Mouse (Mus musculus): ENCODE data around the gene Plekhm3.

DNA sequence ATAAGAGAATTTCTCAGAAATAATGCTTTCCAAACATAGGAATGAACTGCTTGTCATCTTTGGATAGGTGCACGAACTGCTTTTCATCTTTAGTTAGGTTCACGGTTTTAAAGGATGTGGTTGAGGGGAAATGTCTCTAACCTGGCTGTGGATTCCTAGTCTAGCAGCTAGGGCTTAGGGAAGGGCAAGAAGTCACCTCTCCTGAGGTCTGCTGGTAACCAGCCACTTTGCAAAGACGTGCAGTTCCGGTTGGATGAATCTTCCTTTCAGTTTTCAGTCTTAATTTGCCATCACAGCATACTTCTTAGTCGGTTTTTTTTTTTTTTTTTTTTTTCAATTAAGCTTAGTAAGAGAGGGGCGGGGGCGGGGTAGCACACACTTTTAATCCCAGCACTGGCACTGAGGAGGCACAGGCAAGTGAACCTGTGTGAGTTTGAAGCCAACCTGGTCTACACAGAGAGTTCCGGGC, 431 bp upstream of the Plekhm3 start:
- TF ChIP-seq POLR2A (IDR thresholded peaks at IDR 0.05; ENCODE audit: borderline replicate concordance, extremely low read depth, insufficient read depth, insufficient read length, poor library complexity, severe bottlenecking): no peak
- TF ChIP-seq CTCF (IDR thresholded peaks at IDR 0.05; ENCODE audit: borderline replicate concordance, extremely low read depth, insufficient read depth, insufficient read length): no peak
